Mouse (Mus musculus): ENCODE data around the gene Slc12a8.

DNA sequence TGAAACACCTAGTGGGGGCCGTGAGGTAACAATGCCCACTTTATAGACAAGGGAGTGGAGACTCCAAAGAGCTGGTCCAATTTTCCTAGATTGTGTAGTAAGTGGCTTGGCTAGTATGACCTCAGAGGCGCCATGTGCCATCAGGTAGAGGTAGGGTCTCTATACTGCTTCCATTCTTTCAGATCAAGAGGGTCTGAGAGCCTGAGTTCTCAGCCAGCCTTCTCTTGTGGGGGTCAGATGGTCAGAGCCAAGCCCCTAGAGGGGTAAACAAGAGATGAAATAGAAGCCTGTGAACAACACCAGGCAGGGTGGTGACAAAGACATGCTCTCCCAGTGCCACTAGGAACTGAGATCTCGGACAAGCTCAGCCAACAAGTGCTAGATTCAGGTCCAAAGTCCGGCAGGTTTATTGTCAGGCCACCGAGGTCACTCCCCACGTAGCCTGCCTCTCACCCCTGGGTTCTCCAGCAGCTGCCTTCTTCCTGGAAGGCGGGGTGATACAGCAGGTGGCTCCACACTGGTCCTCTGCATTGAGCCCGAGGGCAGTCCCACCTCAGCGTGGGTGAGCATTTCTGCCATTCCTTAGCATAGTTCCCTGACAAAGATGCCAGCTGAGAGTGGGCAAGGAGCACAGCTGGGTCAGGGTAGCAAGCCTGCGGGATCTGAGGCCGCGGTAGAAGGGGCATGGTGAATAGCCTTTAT lies 44.3 kb downstream of the Slc12a8 start:
- TF ChIP-seq POLR2A (IDR thresholded peaks at IDR 0.05; ENCODE audit: extremely low read depth, insufficient read depth, low read length), result no peak
- TF ChIP-seq CTCF (IDR thresholded peaks at IDR 0.05; ENCODE audit: extremely low read depth, insufficient read depth, low read length), result no peak

Measured in cortical plate, adult 2 months (tissue).